Mouse (Mus musculus) bone marrow macrophage, adult 2 months (primary cell): ENCODE data around the gene Garem2.

Experiments
- CTCF ChIP-seq: IDR thresholded peaks from 2 replicates; pipeline ENCODE4 v1.5.1; 2012; ENCODE audit warnings: low read depth, mild to moderate bottlenecking, low read length, moderate library complexity
- POLR2A ChIP-seq: IDR thresholded peaks from 2 replicates; pipeline ENCODE4 v1.6.1; 2012; ENCODE audit warnings: mild to moderate bottlenecking, low read depth, low read length, borderline replicate concordance

DNA sequence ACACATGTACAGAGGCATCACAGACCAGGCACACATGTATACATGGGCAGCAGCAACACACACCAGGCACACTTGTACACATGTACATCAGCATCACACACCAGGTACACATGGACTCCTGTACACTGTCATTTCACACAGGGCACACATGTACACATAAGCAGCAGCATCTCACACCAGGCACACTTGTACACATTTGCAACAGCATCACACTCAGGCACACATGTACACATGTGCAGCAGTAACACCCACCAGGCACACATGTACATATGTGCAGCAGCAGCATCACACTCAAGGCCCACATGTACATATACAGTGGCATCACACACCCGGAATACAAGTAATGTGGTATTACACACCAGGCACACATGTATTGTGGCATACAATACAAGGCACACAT, 6.7 kb upstream of the Garem2 start:
- TF ChIP-seq POLR2A (no peak), CTCF (no peak)
